Mouse (Mus musculus) macrophage (primary cell): Measurements from ENCODE around the gene Dynll2. TPM values are rescaled to one million over a fixed set of nuclear protein-coding genes. Genes with fewer than 3 reads are reported as not detected.

Experiments
- polyA plus RNA-seq: library from polyadenylated mRNA; stranded (reverse); fragments of 250-400 nt; gene quantifications from 3 replicates; pipeline ENCODE4 v1.2.4, GENCODE M21; 2018; ENCODE audit warnings: inconsistent platforms

The Dynll2 gene
- polyA plus RNA-seq, 1 experiment from 2014 or later: 76.2 TPM

Other genes with a start within 250 kb of the Dynll2 start
- gene Supt4a, start 250.0 kb downstream of the Dynll2 start, polyA plus RNA-seq: 69.4 to 113 TPM (median 85.3 TPM) in 3 replicates
- 0.82 to 1.7 TPM (median 1.6 TPM) in 3 replicates for gene Tspoap1, start 227.0 kb downstream of the Dynll2 start, polyA plus RNA-seq
- gene Mpo, start 194.0 kb downstream of the Dynll2 start, polyA plus RNA-seq: 0.19 to 2.7 TPM (median 1.0 TPM) in 3 replicates
- gene Lpo, start 159.2 kb downstream of the Dynll2 start, polyA plus RNA-seq: not detected in 3 replicates
- gene Mks1, start 134.3 kb downstream of the Dynll2 start, polyA plus RNA-seq: 2.1 to 3.5 TPM (median 3.2 TPM) in 3 replicates
- not detected in 3 replicates for gene Epx, start 112.0 kb downstream of the Dynll2 start, polyA plus RNA-seq
- not detected in 3 replicates for gene Olfr462, start 95.3 kb downstream of the Dynll2 start, polyA plus RNA-seq
- not detected in 3 replicates for gene Olfr463, start 90.1 kb downstream of the Dynll2 start, polyA plus RNA-seq
- not detected in 3 replicates for gene Olfr464, start 66.6 kb downstream of the Dynll2 start, polyA plus RNA-seq
- gene Srsf1, start 59.8 kb upstream of the Dynll2 start, polyA plus RNA-seq: 77.7 to 105 TPM (median 79.2 TPM) in 3 replicates
- 12.2 to 18.4 TPM (median 14.4 TPM) in 3 replicates for gene Vezf1, start 80.7 kb upstream of the Dynll2 start, polyA plus RNA-seq
- gene Cuedc1, start 110.5 kb upstream of the Dynll2 start, polyA plus RNA-seq: 0.95 to 2.5 TPM (median 2.2 TPM) in 3 replicates
- 52.7 to 85.2 TPM (median 53.4 TPM) in 3 replicates for gene Mrps23, start 216.9 kb upstream of the Dynll2 start, polyA plus RNA-seq